Mouse (Mus musculus) hindbrain, embryonic 11.5 days (tissue): ENCODE data around the gene Nfe2l1. TPM values are rescaled to one million over a fixed set of nuclear protein-coding genes. Genes with fewer than 3 reads are reported as not detected.
"Not testable (repeated sequence)": the region's sequence is repeated elsewhere in the genome, so short reads cannot be mapped to it uniquely, and the experiment has no call there.

Experiments
- ATAC-seq: fragments of 200-750 bp; cut with Nextera tagmentation; 2 replicates; pipeline ENCODE4 v1.8.0; 2017; ENCODE audit warnings: mild to moderate bottlenecking, moderate TSS enrichment, moderate library complexity; ENCODE audit not compliant: low FRiP score
- DNase-seq: peaks from one replicate; pipeline ENCODE4 v3.0.0-alpha.2; 2015; ENCODE audit warnings: low spot score
- H3K27ac ChIP-seq: fragments of 300-500 bp; sonication (generic); 2 replicates; pipeline ENCODE4 v1.5.1; 2014; ENCODE audit warnings: mild to moderate bottlenecking, low read depth, low read length
- H3K27me3 ChIP-seq: fragments of 300-500 bp; sonication (generic); 2 replicates; pipeline ENCODE4 v1.6.1; 2014; ENCODE audit warnings: mild to moderate bottlenecking, low read length, moderate library complexity, mixed read lengths; ENCODE audit not compliant: control insufficient read depth, insufficient read depth
- H3K36me3 ChIP-seq: fragments of 300-500 bp; sonication (generic); 2 replicates; pipeline ENCODE4 v1.6.1; 2014; ENCODE audit warnings: mild to moderate bottlenecking, low read length, moderate library complexity, mixed read lengths; ENCODE audit not compliant: control insufficient read depth, insufficient read depth
- H3K4me1 ChIP-seq: fragments of 300-500 bp; sonication (generic); replicated peaks from 2 replicates; pipeline ENCODE4 v1.6.1; 2014; ENCODE audit warnings: low read length, mixed read lengths; ENCODE audit not compliant: control insufficient read depth, insufficient read depth
- H3K4me2 ChIP-seq: fragments of 300-500 bp; sonication (generic); replicated peaks from 2 replicates; pipeline ENCODE4 v1.6.1; 2014; ENCODE audit warnings: mild to moderate bottlenecking, low read depth, low read length
- H3K4me3 ChIP-seq: fragments of 300-500 bp; sonication (generic); 2 replicates; pipeline ENCODE4 v1.5.1; 2014; ENCODE audit warnings: low read depth, low read length
- H3K9ac ChIP-seq: fragments of 300-500 bp; sonication (generic); 2 replicates; pipeline ENCODE4 v1.6.1; 2014; ENCODE audit warnings: low read depth, low read length
- H3K9me3 ChIP-seq: fragments of 300-500 bp; sonication (generic); 2 replicates; pipeline ENCODE4 v1.6.1; 2016; ENCODE audit warnings: low read length; ENCODE audit not compliant: control insufficient read depth
- WGBS: fragments of 180-500 bp; shearing (Covaris S2); extraction: QIAGEN DNeasy Blood & Tissue Kit; methylation state at CpG from one replicate; pipeline ENCODE4 v1.1.7; 2014; 5-methylcytosine and 5-hydroxymethylcytosine counted together
- polyA plus RNA-seq: library from polyadenylated mRNA; unstranded; fragments of >200 nt; fragmentation: Nextera tagmentation; extraction: Ambion mirVana; gene quantifications from 2 replicates; pipeline ENCODE4 v1.2.1, GENCODE M21; 2014

The Nfe2l1 gene
- polyA plus RNA-seq, 1 experiment from 2014 or later: 27.9 TPM

GRCm38 (mm10) chr11:96818128-96818710 lies 11.5 kb downstream of the Nfe2l1 start:
- H3K4me3 ChIP-seq: no peak overlapping the region
- H3K36me3 ChIP-seq: peaks cover 17% of the 10 kb centered on the region; the same call in 1 of the 2 replicates
- H3K9ac ChIP-seq: no peak overlapping the region
- H3K27ac ChIP-seq: no peak overlapping the region
- WGBS: 86% methylated on average over 8 of the region's 8 CpGs
- ATAC-seq: no peak
- no peaks in the 10 kb centered on the region for H3K4me1 ChIP-seq
- no peak overlapping the region for H3K4me2 ChIP-seq
- no peak for DNase-seq
- no peaks in the 10 kb centered on the region for H3K27me3 ChIP-seq
- H3K9me3 ChIP-seq: no peaks in the 10 kb centered on the region

DNA sequence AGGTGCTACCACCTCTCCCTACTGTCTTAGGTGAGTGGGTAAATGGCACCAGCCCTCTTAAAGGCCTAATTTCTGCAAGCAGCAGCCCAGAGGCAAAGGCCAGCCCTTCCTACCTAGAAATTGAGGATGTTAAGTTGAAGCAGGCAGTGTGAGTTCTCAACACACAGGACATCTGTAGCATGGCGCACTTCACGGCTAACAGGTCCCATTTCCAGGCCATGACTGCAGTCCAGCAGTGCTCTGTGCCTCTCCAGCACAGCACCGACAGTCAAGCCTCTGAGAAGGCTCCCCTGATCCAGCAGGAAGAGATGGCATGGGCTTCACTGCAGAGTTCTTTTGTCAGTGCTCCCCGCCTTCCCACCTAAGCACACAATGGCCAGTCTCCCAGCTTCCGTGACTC lies 12.8 kb downstream of the Nfe2l1 start:
- no peak overlapping the region for H3K27ac ChIP-seq

DNA sequence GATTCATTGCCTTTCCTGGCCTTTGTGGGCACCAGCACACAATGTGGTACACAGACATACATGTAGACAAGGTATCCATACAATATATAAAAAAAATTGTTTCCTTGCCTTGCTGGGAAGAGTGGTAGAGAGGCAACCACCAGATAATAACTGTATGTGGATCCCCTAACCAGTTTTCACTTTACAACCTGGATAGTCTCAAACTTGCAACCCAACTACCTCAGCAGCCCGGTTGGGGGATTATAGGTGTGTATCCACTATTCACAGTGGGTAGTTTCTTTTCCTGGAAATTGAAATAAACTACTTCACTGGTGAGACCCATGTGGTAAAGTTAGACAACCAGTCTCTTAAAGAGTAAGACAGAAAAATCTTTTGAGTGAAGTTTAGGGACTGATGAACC lies 13.3 kb downstream of the Nfe2l1 start:
- Histone ChIP-seq H3K27ac (no peak overlapping the region), H3K36me3 (peaks cover 15% of the 10 kb centered on the region; the same call in 1 of the 2 replicates), H3K4me1 (no peaks in the 10 kb centered on the region), H3K9ac (no peak overlapping the region), H3K4me2 (no peak overlapping the region), H3K27me3 (no peaks in the 10 kb centered on the region), H3K9me3 (no peaks in the 10 kb centered on the region), H3K4me3 (no peak overlapping the region)
- WGBS: 100% methylated on average over 1 of the region's 1 CpGs
- DNase-seq: no peak
- ATAC-seq: no peak

More for the DNA sequence above, 12.8 kb downstream of the Nfe2l1 start:
- H3K4me1 ChIP-seq: no peaks in the 10 kb centered on the region
- H3K4me2 ChIP-seq: no peak overlapping the region
- no peak for ATAC-seq
- no peak overlapping the region for H3K9ac ChIP-seq
- no peaks in the 10 kb centered on the region for H3K27me3 ChIP-seq
- no peaks in the 10 kb centered on the region for H3K9me3 ChIP-seq
- H3K36me3 ChIP-seq: peaks cover 17% of the 10 kb centered on the region; the same call in 1 of the 2 replicates
- no peak for DNase-seq
- 72% methylated on average over 5 of the region's 5 CpGs for WGBS
- H3K4me3 ChIP-seq: no peak overlapping the region

DNA sequence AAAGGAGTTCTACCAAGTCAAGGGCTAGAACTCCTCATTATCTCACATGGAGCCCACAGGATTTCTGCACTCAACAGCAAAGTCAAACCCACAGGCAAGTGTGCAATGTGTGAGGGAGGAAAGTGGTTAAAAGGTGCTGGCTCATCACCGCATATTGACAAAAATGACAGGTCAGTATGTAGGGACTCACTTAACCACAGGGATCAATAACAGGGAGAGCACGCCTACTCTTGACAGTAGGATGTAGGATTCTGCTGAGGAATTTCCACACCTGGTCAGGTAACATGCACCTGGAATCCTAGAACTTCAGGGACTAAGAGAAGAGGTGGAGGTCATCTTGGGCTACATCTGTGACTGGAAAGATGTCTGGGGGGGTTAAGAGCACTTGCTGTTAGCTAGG lies 13.9 kb downstream of the Nfe2l1 start:
- WGBS: 96% methylated on average over 2 of the region's 2 CpGs
- Histone ChIP-seq H3K36me3 (peaks cover 10% of the 10 kb centered on the region; the same call in 1 of the 2 replicates), H3K27me3 (no peaks in the 10 kb centered on the region), H3K9ac (no peak overlapping the region), H3K27ac (no peak overlapping the region), H3K9me3 (no peaks in the 10 kb centered on the region), H3K4me3 (no peak overlapping the region), H3K4me2 (no peak overlapping the region), H3K4me1 (no peaks in the 10 kb centered on the region)
- no peak for DNase-seq
- ATAC-seq: no peak

DNA sequence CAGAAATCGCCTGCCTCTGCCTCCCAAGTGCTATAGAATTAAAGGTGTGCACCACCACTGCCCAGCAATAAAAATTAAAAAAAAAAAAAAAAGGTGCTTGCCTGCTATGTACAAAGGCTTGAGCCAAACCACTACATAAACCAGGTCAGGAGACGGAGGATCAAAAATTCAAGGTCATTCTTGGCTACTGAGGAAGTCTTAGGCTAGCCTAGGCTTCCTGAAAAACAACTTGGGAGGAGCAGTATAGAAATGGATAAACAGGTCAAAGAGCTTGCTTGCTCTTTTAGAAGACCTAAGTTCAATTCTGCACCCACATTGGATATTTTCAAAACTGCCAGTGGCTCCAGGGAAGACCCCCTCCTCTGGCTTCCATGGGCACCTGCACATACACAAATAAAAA lies 15.3 kb downstream of the Nfe2l1 start:
- Histone ChIP-seq H3K9me3 (no peaks in the 10 kb centered on the region), H3K27ac (no peak overlapping the region), H3K9ac (no peak overlapping the region), H3K4me2 (no peak overlapping the region), H3K27me3 (no peaks in the 10 kb centered on the region), H3K4me1 (no peaks in the 10 kb centered on the region), H3K36me3 (peaks cover 6% of the 10 kb centered on the region; the same call in 1 of the 2 replicates), H3K4me3 (no peak overlapping the region)
- no peak for DNase-seq
- 92% methylated on average over 2 of the region's 2 CpGs for WGBS
- no peak for ATAC-seq

- Histone ChIP-seq H3K9ac (no peak overlapping the region), H3K4me3 (no peak overlapping the region), H3K9me3 (no peaks in the 10 kb centered on the region), H3K27me3 (no peaks in the 10 kb centered on the region), H3K27ac (no peak overlapping the region), H3K4me2 (no peak overlapping the region), H3K4me1 (no peaks in the 10 kb centered on the region), H3K36me3 (peaks cover 8% of the 10 kb centered on the region)
- no peak for ATAC-seq
- no peak for DNase-seq
- 90% methylated on average over 5 of the region's 5 CpGs for WGBS
These were observed 15.8 kb downstream of the Nfe2l1 start for GRCm38 (mm10) chr11:96813920-96814319.

- ATAC-seq (no peak), DNase-seq (no peak)
- Histone ChIP-seq H3K27me3 (no peaks in the 10 kb centered on the region), H3K9ac (no peak overlapping the region), H3K4me3 (no peak overlapping the region), H3K4me1 (no peaks in the 10 kb centered on the region), H3K36me3 (peaks cover 12% of the 10 kb centered on the region), H3K4me2 (no peak overlapping the region), H3K9me3 (no peaks in the 10 kb centered on the region), H3K27ac (no peak overlapping the region)
- WGBS: 88% methylated on average over 4 of the region's 4 CpGs
These were observed 16.3 kb downstream of the Nfe2l1 start for GRCm38 (mm10) chr11:96813455-96813854.

- not testable (repeated sequence) for H3K9ac ChIP-seq, H3K27ac ChIP-seq, H3K4me3 ChIP-seq, H3K27me3 ChIP-seq, H3K9me3 ChIP-seq, H3K4me2 ChIP-seq, ATAC-seq, DNase-seq, H3K4me1 ChIP-seq, H3K36me3 ChIP-seq
- 91% methylated on average over 1 of the region's 1 CpGs for WGBS
These were observed 18.6 kb downstream of the Nfe2l1 start for GRCm38 (mm10) chr11:96811188-96811587.

- no peak overlapping the region for H3K4me2 ChIP-seq
- peaks cover 16% of the 10 kb centered on the region for H3K36me3 ChIP-seq
- no peaks in the 10 kb centered on the region for H3K9me3 ChIP-seq
- no peak overlapping the region for H3K27ac ChIP-seq
- no peaks in the 10 kb centered on the region for H3K27me3 ChIP-seq
- DNase-seq (no peak), ATAC-seq (no peak)
- 92% methylated on average over 6 of the region's 6 CpGs for WGBS
- H3K4me1 ChIP-seq: no peaks in the 10 kb centered on the region
- no peak overlapping the region for H3K9ac ChIP-seq
- no peak overlapping the region for H3K4me3 ChIP-seq
These were observed 20.1 kb downstream of the Nfe2l1 start for GRCm38 (mm10) chr11:96809562-96810235.
